Mouse (Mus musculus) E14TG2a.4 (cell line): ENCODE measurements at regions not wholly inside any gene's neighbourhood (a gene's known extent, or its start where the extent isn't known, plus 50 kb on each side); places are given as distances from the start of the nearest gene placed in this dataset.

Experiments used
- CTCF ChIP-seq: conservative IDR thresholded peaks from 2 replicates; pipeline ENCODE4 v1.5.1; 2014; ENCODE audit warnings: low read length
- POU5F1 ChIP-seq: IDR thresholded peaks from 2 replicates; pipeline ENCODE4 v1.6.1; 2014; ENCODE audit warnings: low read length, borderline replicate concordance

DNA sequence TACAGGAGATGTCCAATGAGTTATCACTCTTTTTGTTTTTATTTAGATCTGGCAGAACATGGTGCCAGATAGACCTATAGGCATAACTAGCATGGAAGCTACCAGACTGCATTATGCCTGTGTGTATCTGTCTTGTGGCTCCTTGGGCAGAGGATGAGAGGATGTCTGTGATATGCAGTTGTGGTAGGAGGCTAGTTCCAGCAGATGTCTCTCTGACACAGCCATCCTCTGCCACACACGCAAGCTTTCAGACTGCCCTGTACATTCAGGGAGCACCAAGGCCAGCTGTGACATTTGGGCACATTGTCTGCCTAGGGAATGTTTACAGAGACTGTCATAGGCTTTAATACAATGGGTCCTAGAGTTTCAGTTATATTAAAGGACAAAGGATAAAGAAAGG, 295.6 kb upstream of the Ghitm start:
- TF ChIP-seq CTCF (no peak), POU5F1 (no peak)
